Mouse (Mus musculus) erythroblast, embryonic 14.5 days (primary cell): Measurements from ENCODE around the gene Snapc4. TPM values are rescaled to one million over a fixed set of nuclear protein-coding genes. Genes with fewer than 3 reads are reported as not detected.

ENCODE experiments used
- H3K27me3 ChIP-seq: 2 replicates; pipeline ENCODE4 v1.6.1; 2012; ENCODE audit warnings: inconsistent platforms; ENCODE audit not compliant: control insufficient read depth
- H3K36me3 ChIP-seq: 2 replicates; pipeline ENCODE4 v1.6.1; 2012; ENCODE audit warnings: mild to moderate bottlenecking, inconsistent platforms; ENCODE audit not compliant: control insufficient read depth
- H3K4me1 ChIP-seq: 2 replicates; pipeline ENCODE4 v1.6.1; 2012; ENCODE audit warnings: inconsistent platforms; ENCODE audit not compliant: control insufficient read depth
- H3K4me3 ChIP-seq: replicated peaks from 2 replicates; pipeline ENCODE3; 2012; ENCODE audit warnings: moderate library complexity, mild to moderate bottlenecking, inconsistent platforms
- H3K9me3 ChIP-seq: 2 replicates; pipeline ENCODE4 v1.6.1; 2012; ENCODE audit warnings: low read length, inconsistent platforms, mixed read lengths; ENCODE audit not compliant: control insufficient read depth
- GATA1 ChIP-seq: IDR thresholded peaks from 2 replicates; pipeline ENCODE4 v1.6.1; 2012; ENCODE audit warnings: low read length, inconsistent platforms, mixed read lengths
- TAL1 ChIP-seq: IDR thresholded peaks from 3 replicates; pipeline ENCODE4 v1.6.1; 2012; ENCODE audit warnings: low read length, inconsistent platforms, mixed read lengths
- polyA plus RNA-seq: library from polyadenylated mRNA; stranded (reverse); fragments of >175 nt; gene quantifications from 2 replicates; pipeline ENCODE4 v1.2.3, GENCODE M21; 2012

Snapc4 gene
- polyA plus RNA-seq, 1 experiment, result 1.6 TPM

GRCm38 (mm10) chr2:26319109-26319508, 61.3 kb downstream of the Snapc4 start:
- TF ChIP-seq GATA1, result no peak
- no peak for TF ChIP-seq TAL1
- Histone ChIP-seq H3K4me1 (peaks cover 10% of the 10 kb centered on the region), H3K27me3 (peaks cover 25% of the 10 kb centered on the region), H3K36me3 (no peaks in the 10 kb centered on the region), H3K9me3 (no peaks in the 10 kb centered on the region), H3K4me3 (no peak overlapping the region)

- Histone ChIP-seq H3K36me3 (no peaks in the 10 kb centered on the region), H3K9me3 (no peaks in the 10 kb centered on the region), H3K4me3 (no peak overlapping the region), H3K4me1 (peaks cover 10% of the 10 kb centered on the region), H3K27me3 (peaks cover 25% of the 10 kb centered on the region)
- TF ChIP-seq GATA1 (no peak), TAL1 (no peak)
Measured at GRCm38 (mm10) chr2:26317991-26318672, 62.3 kb downstream of the Snapc4 start.

GRCm38 (mm10) chr2:26317371-26317770, 63.1 kb downstream of the Snapc4 start:
- peaks cover 10% of the 10 kb centered on the region for H3K4me1 ChIP-seq
- no peaks in the 10 kb centered on the region for H3K36me3 ChIP-seq
- H3K9me3 ChIP-seq, result no peaks in the 10 kb centered on the region
- peaks cover 25% of the 10 kb centered on the region for H3K27me3 ChIP-seq
- no peak for TF ChIP-seq TAL1
- TF ChIP-seq GATA1, result no peak
- H3K4me3 ChIP-seq, result no peak overlapping the region

- Histone ChIP-seq H3K4me3 (no peak overlapping the region), H3K36me3 (no peaks in the 10 kb centered on the region), H3K4me1 (peaks cover 10% of the 10 kb centered on the region), H3K27me3 (peaks cover 25% of the 10 kb centered on the region), H3K9me3 (no peaks in the 10 kb centered on the region)
- TF ChIP-seq GATA1 (no peak), TAL1 (no peak)
Measured at GRCm38 (mm10) chr2:26316576-26317246, 63.7 kb downstream of the Snapc4 start.

GRCm38 (mm10) chr2:26315925-26316311, 64.5 kb downstream of the Snapc4 start:
- H3K27me3 ChIP-seq, result peaks cover 25% of the 10 kb centered on the region
- no peak for TF ChIP-seq GATA1
- TF ChIP-seq TAL1, result no peak
- H3K9me3 ChIP-seq, result no peaks in the 10 kb centered on the region
- H3K4me1 ChIP-seq, result peaks cover 10% of the 10 kb centered on the region
- H3K36me3 ChIP-seq, result no peaks in the 10 kb centered on the region
- H3K4me3 ChIP-seq, result peak overlapping the region; percentile 54

GRCm38 (mm10) chr2:26315072-26315924, 65.2 kb downstream of the Snapc4 start, which contains the start of gene Gpsm1:
Gene Gpsm1, plus strand, starts transcription at chr2:26315515.
- H3K4me3 ChIP-seq, result peak within 1 kb of the TSS; percentile 54
- no peaks in the 10 kb centered on the region for H3K36me3 ChIP-seq
- H3K27me3 ChIP-seq, result peaks cover 25% of the 10 kb centered on the region
- peaks cover 10% of the 10 kb centered on the region for H3K4me1 ChIP-seq
- H3K9me3 ChIP-seq, result no peaks in the 10 kb centered on the region
- TF ChIP-seq TAL1 (no peak), GATA1 (no peak)

- H3K27me3 ChIP-seq, result peaks cover 25% of the 10 kb centered on the region
- H3K36me3 ChIP-seq, result no peaks in the 10 kb centered on the region
- no peak overlapping the region for H3K4me3 ChIP-seq
- TF ChIP-seq TAL1, result no peak
- TF ChIP-seq GATA1, result no peak
- peaks cover 10% of the 10 kb centered on the region for H3K4me1 ChIP-seq
- H3K9me3 ChIP-seq, result no peaks in the 10 kb centered on the region
Measured at GRCm38 (mm10) chr2:26314281-26315071, 66.0 kb downstream of the Snapc4 start.

- no peak for TF ChIP-seq GATA1
- TF ChIP-seq TAL1, result no peak
- Histone ChIP-seq H3K9me3 (no peaks in the 10 kb centered on the region), H3K4me1 (peaks cover 10% of the 10 kb centered on the region), H3K27me3 (peaks cover 25% of the 10 kb centered on the region), H3K4me3 (no peak overlapping the region), H3K36me3 (no peaks in the 10 kb centered on the region)
Measured at GRCm38 (mm10) chr2:26313394-26313793, 67.1 kb downstream of the Snapc4 start.
